Mouse (Mus musculus) lung, embryonic 14.5 days (tissue): ENCODE results near the gene Ift122. TPM values are rescaled to one million over a fixed set of nuclear protein-coding genes. Genes with fewer than 3 reads are reported as not detected.

Source experiments
- ATAC-seq: fragments of 200-750 bp; cut with Nextera tagmentation; 2 replicates; pipeline ENCODE4 v1.8.0; 2017; ENCODE audit warnings: mild to moderate bottlenecking, moderate TSS enrichment, moderate library complexity; ENCODE audit not compliant: insufficient read depth
- DNase-seq: peaks from one replicate; pipeline ENCODE4 v3.0.0-alpha.2; 2015
- H3K27ac ChIP-seq: fragments of 300-500 bp; sonication (generic); 2 replicates; pipeline ENCODE4 v1.5.1; 2014; ENCODE audit warnings: low read depth, mild to moderate bottlenecking, moderate library complexity
- H3K27me3 ChIP-seq: fragments of 300-500 bp; sonication (generic); 2 replicates; pipeline ENCODE4 v1.6.1; 2014; ENCODE audit warnings: low read length, control low read depth; ENCODE audit not compliant: insufficient read depth
- H3K36me3 ChIP-seq: fragments of 300-500 bp; sonication (generic); 2 replicates; pipeline ENCODE4 v1.6.1; 2014; ENCODE audit warnings: control low read depth; ENCODE audit not compliant: insufficient read depth
- H3K4me1 ChIP-seq: fragments of 300-500 bp; sonication (generic); 2 replicates; pipeline ENCODE4 v1.6.1; 2014; ENCODE audit warnings: antibody characterized with exemption, control low read depth; ENCODE audit not compliant: insufficient read depth
- H3K4me2 ChIP-seq: fragments of 300-500 bp; sonication (generic); 2 replicates; pipeline ENCODE4 v1.6.1; 2014; ENCODE audit warnings: mild to moderate bottlenecking
- H3K4me3 ChIP-seq: fragments of 300-500 bp; sonication (generic); 2 replicates; pipeline ENCODE4 v1.5.1; 2014; ENCODE audit warnings: low read depth, low read length
- H3K9ac ChIP-seq: fragments of 300-500 bp; sonication (generic); 2 replicates; pipeline ENCODE4 v1.6.1; 2014
- H3K9me3 ChIP-seq: fragments of 300-500 bp; sonication (generic); 2 replicates; pipeline ENCODE4 v1.6.1; 2016; ENCODE audit warnings: low read depth, low read length, control low read depth
- CTCF ChIP-seq: IDR thresholded peaks from 2 replicates; pipeline ENCODE4 v1.5.1; 2016; ENCODE audit warnings: antibody characterized with exemption, low read depth
- WGBS: fragments of 180-500 bp; shearing (Covaris S2); extraction: QIAGEN DNeasy Blood & Tissue Kit; methylation state at CpG from one replicate; pipeline ENCODE4 v1.1.7; 2014; 5-methylcytosine and 5-hydroxymethylcytosine counted together
- polyA plus RNA-seq: library from polyadenylated mRNA; unstranded; fragments of >200 nt; fragmentation: Nextera tagmentation; extraction: Ambion mirVana; gene quantifications from 2 replicates; pipeline ENCODE4 v1.2.1, GENCODE M21; 2014

Ift122 gene
- polyA plus RNA-seq, 1 experiment from 2014 or later, result 25.6 TPM

- ATAC-seq (peak; percentile 75), DNase-seq (peak; percentile 72)
- peaks cover 15% of the 10 kb centered on the region for H3K4me1 ChIP-seq
- WGBS, result 32% methylated on average over 6 of the region's 6 CpGs
- peaks cover 26% of the 10 kb centered on the region for H3K36me3 ChIP-seq
- no peak overlapping the region for H3K9ac ChIP-seq
- no peak overlapping the region for H3K4me2 ChIP-seq
- no peak overlapping the region for H3K4me3 ChIP-seq
- no peaks in the 10 kb centered on the region for H3K9me3 ChIP-seq
- no peaks in the 10 kb centered on the region for H3K27me3 ChIP-seq
- TF ChIP-seq CTCF, result no peak
- H3K27ac ChIP-seq, result peak overlapping the region; percentile 85
These were observed 37.8 kb downstream of the Ift122 start for GRCm38 (mm10) chr6:115891061-115891460.

GRCm38 (mm10) chr6:115891497-115892061 is 38.3 kb downstream of the Ift122 start:
- TF ChIP-seq CTCF, result no peak
- H3K4me1 ChIP-seq, result peaks cover 15% of the 10 kb centered on the region
- ATAC-seq (peak; percentile 90), DNase-seq (peak; percentile 97)
- H3K27ac ChIP-seq, result peak overlapping the region; percentile 85
- H3K9ac ChIP-seq, result no peak overlapping the region
- 26% methylated on average over 8 of the region's 8 CpGs for WGBS
- H3K27me3 ChIP-seq, result no peaks in the 10 kb centered on the region
- H3K4me3 ChIP-seq, result no peak overlapping the region
- H3K4me2 ChIP-seq, result no peak overlapping the region
- peaks cover 29% of the 10 kb centered on the region for H3K36me3 ChIP-seq
- H3K9me3 ChIP-seq, result no peaks in the 10 kb centered on the region

GRCm38 (mm10) chr6:115892363-115892762 is 39.1 kb downstream of the Ift122 start:
- TF ChIP-seq CTCF, result no peak
- H3K4me1 ChIP-seq, result peaks cover 15% of the 10 kb centered on the region
- DNase-seq, result no peak
- no peak overlapping the region for H3K9ac ChIP-seq
- H3K27ac ChIP-seq, result peak overlapping the region; percentile 85
- no peaks in the 10 kb centered on the region for H3K27me3 ChIP-seq
- H3K4me3 ChIP-seq, result no peak overlapping the region
- no peaks in the 10 kb centered on the region for H3K9me3 ChIP-seq
- no peak for ATAC-seq
- H3K4me2 ChIP-seq, result no peak overlapping the region
- 77% methylated on average over 3 of the region's 3 CpGs for WGBS
- H3K36me3 ChIP-seq, result peaks cover 22% of the 10 kb centered on the region

- 53% methylated on average over 1 of the region's 1 CpGs for WGBS
- ATAC-seq, result no peak
- H3K4me1 ChIP-seq, result 0 out of 2 replicates have a peak, but pooled peaks cover 3% of the 10 kb centered on the region
- H3K9ac ChIP-seq, result no peak overlapping the region
- TF ChIP-seq CTCF, result no peak
- H3K36me3 ChIP-seq, result peaks cover 11% of the 10 kb centered on the region; the same call in 1 of the 2 replicates
- no peak for DNase-seq
- H3K27ac ChIP-seq, result no peak overlapping the region
- no peaks in the 10 kb centered on the region for H3K9me3 ChIP-seq
- H3K27me3 ChIP-seq, result no peaks in the 10 kb centered on the region
- no peak overlapping the region for H3K4me2 ChIP-seq
- no peak overlapping the region for H3K4me3 ChIP-seq
These were observed 43.1 kb downstream of the Ift122 start for GRCm38 (mm10) chr6:115896346-115896745.

- H3K9ac ChIP-seq, result no peak overlapping the region
- no peak for TF ChIP-seq CTCF
- peaks cover 11% of the 10 kb centered on the region; the same call in 1 of the 2 replicates for H3K36me3 ChIP-seq
- H3K4me2 ChIP-seq, result no peak overlapping the region
- peak overlapping the region; percentile 55; the same call in 1 of the 2 replicates for H3K27ac ChIP-seq
- 63% methylated on average over 4 of the region's 4 CpGs for WGBS
- no peak overlapping the region for H3K4me3 ChIP-seq
- no peak for ATAC-seq
- no peaks in the 10 kb centered on the region for H3K27me3 ChIP-seq
- peak; percentile 53 for DNase-seq
- H3K9me3 ChIP-seq, result no peaks in the 10 kb centered on the region
- H3K4me1 ChIP-seq, result no peaks in the 10 kb centered on the region
These were observed 43.8 kb downstream of the Ift122 start for GRCm38 (mm10) chr6:115897117-115897516.

GRCm38 (mm10) chr6:115897926-115898520 is 44.8 kb downstream of the Ift122 start:
- TF ChIP-seq CTCF, result no peak
- H3K27ac ChIP-seq, result no peak overlapping the region
- H3K9ac ChIP-seq, result no peak overlapping the region
- WGBS, result 79% methylated on average over 7 of the region's 7 CpGs
- H3K27me3 ChIP-seq, result no peaks in the 10 kb centered on the region
- H3K4me2 ChIP-seq, result no peak overlapping the region
- ATAC-seq, result no peak
- H3K36me3 ChIP-seq, result peaks cover 16% of the 10 kb centered on the region; the same call in 1 of the 2 replicates
- DNase-seq, result no peak
- H3K4me1 ChIP-seq, result no peaks in the 10 kb centered on the region
- H3K9me3 ChIP-seq, result no peaks in the 10 kb centered on the region
- no peak overlapping the region for H3K4me3 ChIP-seq

- Histone ChIP-seq H3K9me3 (no peaks in the 10 kb centered on the region), H3K4me1 (0 out of 2 replicates have a peak, but pooled peaks cover 4% of the 10 kb centered on the region), H3K27ac (peak overlapping the region; percentile 61; the same call in 1 of the 2 replicates), H3K9ac (no peak overlapping the region), H3K36me3 (peaks cover 16% of the 10 kb centered on the region; the same call in 1 of the 2 replicates), H3K4me3 (no peak overlapping the region), H3K4me2 (no peak overlapping the region), H3K27me3 (no peaks in the 10 kb centered on the region)
- 11% methylated on average over 3 of the region's 3 CpGs for WGBS
- ATAC-seq (peak; percentile 81), DNase-seq (peak; percentile 87)
- TF ChIP-seq CTCF, result peak; percentile 89
These were observed 47.8 kb downstream of the Ift122 start for GRCm38 (mm10) chr6:115901062-115901461.
